Comparison of ENCODE assay signal across 10 mouse cellular contexts in the genomic region with DNA sequence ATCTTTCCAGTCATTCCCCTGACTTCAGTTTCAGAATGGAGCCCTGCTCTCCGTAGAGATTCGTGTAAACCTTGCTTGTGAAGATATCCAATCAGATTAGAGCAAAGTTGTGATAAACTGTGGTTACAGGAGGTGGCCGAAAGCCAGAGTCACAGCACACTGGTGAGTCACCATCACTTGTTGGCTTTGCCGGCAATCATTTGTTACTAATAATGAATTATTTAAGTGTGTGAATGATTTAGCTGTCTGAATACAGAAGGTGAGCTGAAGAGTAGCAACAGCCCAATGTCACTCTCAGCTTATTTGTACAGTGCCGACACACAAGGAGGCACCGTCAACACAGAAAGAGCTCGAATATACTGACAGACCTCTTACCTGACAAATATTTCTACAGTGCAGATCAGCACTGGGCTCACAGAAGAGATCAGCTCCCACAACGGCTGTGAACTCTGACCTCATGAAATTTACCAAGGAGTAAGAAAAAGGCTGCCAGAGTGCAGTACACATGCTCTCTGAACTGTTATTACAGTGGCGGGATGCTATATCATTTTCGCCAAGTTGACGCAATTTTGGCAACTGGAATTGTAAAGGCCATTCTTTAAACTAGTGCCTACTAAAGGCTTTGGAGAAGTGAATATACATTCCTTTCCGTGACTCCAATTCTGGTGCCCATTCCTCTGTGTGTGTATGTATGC. TPM values are rescaled to one million over a fixed set of nuclear protein-coding genes. Genes with fewer than 3 reads are reported as not detected.
DNase-seq lines count a peak whose midpoint lies in the region; TF ChIP-seq lines count a peak whose summit lies in the region.
"Had no signal": no experiment of that assay in that cellular context is flagged by ENCODE, and none has a peak within 500 bp of the region (broad histone marks: within the 10 kb centered on the region; RNA-seq: fewer than 3 reads in every experiment).

No protein-coding gene starts in this region.

- peaks cover 8% of the 10 kb centered on the region; the same call in 1 of the 2 replicates for H3K4me1 ChIP-seq in liver, adult 2 months (ENCODE audit: control insufficient read depth, insufficient read depth, low read length)
- H3K4me1 ChIP-seq: limb, embryonic 12.5 days had no signal

- no peak overlapping the region for H3K4me3 ChIP-seq in liver, adult 2 months (ENCODE audit: insufficient read depth, low read depth, low read length)
- no peak overlapping the region for H3K4me3 ChIP-seq in C2C12 (ENCODE audit: insufficient read depth, poor library complexity, severe bottlenecking)
- H3K4me3 ChIP-seq in myocyte: no peak overlapping the region
- H3K4me3 ChIP-seq: limb, embryonic 12.5 days had no signal

- H3K27me3 ChIP-seq in liver, adult 2 months (ENCODE audit: control insufficient read depth, insufficient read depth, low read length): no peaks in the 10 kb centered on the region
- H3K27me3 ChIP-seq in C2C12 (ENCODE audit: control insufficient read depth, insufficient read depth, insufficient read length) (no peaks in the 10 kb centered on the region), myocyte (ENCODE audit: control insufficient read depth, insufficient read depth, insufficient read length) (no peaks in the 10 kb centered on the region)
- H3K27me3 ChIP-seq: limb, embryonic 12.5 days had no signal

- no peaks in the 10 kb centered on the region for H3K36me3 ChIP-seq in liver, adult 2 months (ENCODE audit: control insufficient read depth, insufficient read depth, low read length)
- H3K36me3 ChIP-seq in C2C12 (ENCODE audit: control insufficient read depth, insufficient read depth) (no peaks in the 10 kb centered on the region), myocyte (ENCODE audit: control insufficient read depth, insufficient read depth) (no peaks in the 10 kb centered on the region)
- H3K36me3 ChIP-seq: limb, embryonic 12.5 days had no signal

- H3K4me2 ChIP-seq in myocyte (ENCODE audit: low read depth): peak overlapping the region; percentile 69
- H3K4me2 ChIP-seq: limb, embryonic 12.5 days had no signal

- no peak for TF ChIP-seq CTCF in liver, adult 2 months (IDR thresholded peaks at IDR 0.05; ENCODE audit: low read depth, low read length)
- TF ChIP-seq CTCF in C2C12 (IDR thresholded peaks at IDR 0.05; ENCODE audit: control insufficient read depth, insufficient read depth, insufficient read length): no peak

- no peak for TF ChIP-seq POLR2A in liver, adult 2 months (IDR thresholded peaks at IDR 0.05; ENCODE audit: extremely low read depth, insufficient read depth, low read length)
- TF ChIP-seq POLR2A in myocyte (IDR thresholded peaks at IDR 0.05; ENCODE audit: insufficient read length, low read depth): no peak

- DNase-seq in liver, adult 2 months (ENCODE audit: extremely low read depth, low read depth, low spot score): peak; percentile 66
- DNase-seq in liver: no peak
- DNase-seq in Muller cell, postnatal 12 days (ENCODE audit: inconsistent ontology term): peak; percentile 21
- DNase-seq in cerebellum, adult 11-12 months: no peak
- DNase-seq in kidney, adult 8-10 months: no peak
- DNase-seq: gastrocnemius, postnatal 36 days; lung, postnatal 36 days had no signal

- no peak overlapping the region for H3ac ChIP-seq in C2C12 (ENCODE audit: control insufficient read depth, insufficient read length, low read depth)
- no peak overlapping the region for H3ac ChIP-seq in myocyte (ENCODE audit: control insufficient read depth, insufficient read length)

- H3K9ac ChIP-seq in liver, adult 2 months (ENCODE audit: low read depth, low read length): no peak overlapping the region
- H3K9ac ChIP-seq: limb, embryonic 12.5 days had no signal

- no peaks in the 10 kb centered on the region for H3K79me2 ChIP-seq in liver, adult 2 months (ENCODE audit: control insufficient read depth, insufficient read depth, low read length)
- H3K79me2 ChIP-seq in C2C12 (ENCODE audit: control insufficient read depth, insufficient read depth) (no peaks in the 10 kb centered on the region), myocyte (ENCODE audit: control insufficient read depth, insufficient read depth) (no peaks in the 10 kb centered on the region)

- H3K79me3 ChIP-seq in C2C12 (ENCODE audit: low read depth): no peaks in the 10 kb centered on the region

- no peak overlapping the region for H3K27ac ChIP-seq in liver, adult 2 months (replicated peaks; ENCODE audit: insufficient read depth, low read depth, low read length)
- H3K27ac ChIP-seq: limb, embryonic 12.5 days had no signal

- whole genome bisulfite sequencing in liver, adult 2 months: 30% methylated on average over 12 of the region's 12 CpGs

TF ChIP-seq in C2C12, 6 proteins besides CTCF, POLR2A, EP300 and RAD21:
- TF ChIP-seq MYOD1 (IDR thresholded peaks at IDR 0.05; ENCODE audit: control insufficient read depth, insufficient read length, low read depth) (no peak), MYOG (IDR thresholded peaks at IDR 0.05; ENCODE audit: control insufficient read depth, extremely low read depth, insufficient read length) (no peak), CEBPB (IDR thresholded peaks at IDR 0.05; ENCODE audit: low read depth) (no peak), USF1 (IDR thresholded peaks at IDR 0.05; ENCODE audit: low read depth) (no peak), FOSL1 (IDR thresholded peaks at IDR 0.05; ENCODE audit: insufficient read depth, low read length, poor library complexity, severe bottlenecking) (peak; percentile 38)

TF ChIP-seq in myocyte, 11 proteins besides CTCF, POLR2A, EP300 and RAD21:
- TF ChIP-seq REST (IDR thresholded peaks at IDR 0.05; ENCODE audit: insufficient read depth, insufficient read length) (no peak), SRF (IDR thresholded peaks at IDR 0.05; ENCODE audit: control insufficient read depth, insufficient read length, low read depth) (no peak), E2F4 (IDR thresholded peaks at IDR 0.05; ENCODE audit: insufficient read depth) (no peak), USF1 (IDR thresholded peaks at IDR 0.05; ENCODE audit: low read depth) (no peak), MYOG (IDR thresholded peaks at IDR 0.05; ENCODE audit: control insufficient read depth in 1 of 3, insufficient read depth in 1 of 3, insufficient read length in 2 of 3, low read depth in 2 of 3) (no peak), MAX (IDR thresholded peaks at IDR 0.05; ENCODE audit: low read depth) (no peak), TCF3 (IDR thresholded peaks at IDR 0.05; ENCODE audit: insufficient read length, low read depth) (no peak), MYOD1 (IDR thresholded peaks at IDR 0.05; ENCODE audit: control insufficient read depth in 1 of 3, insufficient read length in 2 of 3, low read depth in 2 of 3) (no peak), POLR2AphosphoS2 (IDR thresholded peaks at IDR 0.05; ENCODE audit: insufficient read length, low read depth) (no peak), TCF12 (IDR thresholded peaks at IDR 0.05; ENCODE audit: insufficient read depth, poor library complexity, severe bottlenecking) (no peak), CEBPB (IDR thresholded peaks at IDR 0.05; ENCODE audit: insufficient read depth, poor library complexity, severe bottlenecking) (no peak)

RNA-seq across cellular contexts. Expression of a gene that starts 9.2 kb away (rescaled TPM):
- 3.6 and 4.9 TPM in 2 replicates for total RNA-seq in liver, adult 2 months (2014; rRNA removed)
- 1.9 and 2.5 TPM in 2 replicates for polyA plus RNA-seq in liver, adult 2 months (2012; rRNA removed)
- 22.9 TPM for polyA plus RNA-seq in C2C12 (2012; fragmentation: generic; extraction: Trizol)
- 3.0 TPM for polyA plus RNA-seq in myocyte (2012; fragmentation: generic; extraction: Trizol)

RNA-seq across cellular contexts. Expression of a gene that starts 52.6 kb away (rescaled TPM):
- 98.6 and 124 TPM in 2 replicates for total RNA-seq in liver, adult 2 months (2014; rRNA removed)
- polyA plus RNA-seq in liver, adult 2 months (2012; rRNA removed): 60.3 and 86.5 TPM in 2 replicates
- polyA plus RNA-seq in C2C12 (2012; fragmentation: generic; extraction: Trizol): 257 TPM
- polyA plus RNA-seq in myocyte (2012; fragmentation: generic; extraction: Trizol): 36.0 TPM

Comparison
In these comparisons a context has a peak if more than half of its experiments do, and no peak if none do; other contexts are left out.
1. DNase-seq: peak in liver, adult 2 months (single experiment) and Muller cell, postnatal 12 days (single experiment); none in liver (single experiment), cerebellum, adult 11-12 months (single experiment) and kidney, adult 8-10 months (0 of 2).